Mouse (Mus musculus) neural tube, embryonic 12.5 days (tissue): ENCODE results near the gene Cnga4. TPM values are rescaled to one million over a fixed set of nuclear protein-coding genes. Genes with fewer than 3 reads are reported as not detected.

Source experiments
- polyA plus RNA-seq: library from polyadenylated mRNA; unstranded; fragments of >200 nt; fragmentation: Nextera tagmentation; extraction: Ambion mirVana; gene quantifications from 2 replicates; pipeline ENCODE4 v1.2.1, GENCODE M21; 2016

The Cnga4 gene
- polyA plus RNA-seq, 1 experiment from 2014 or later = 0.15 TPM

Other genes with a start within 250 kb of the Cnga4 start
- gene Olfr684, start 240.9 kb upstream of the Cnga4 start, polyA plus RNA-seq = not detected in 2 replicates
- not detected in 2 replicates for gene Olfr685, start 218.6 kb upstream of the Cnga4 start, polyA plus RNA-seq
- not detected in 2 replicates for gene Olfr686, start 197.1 kb upstream of the Cnga4 start, polyA plus RNA-seq
- gene Olfr688, start 116.5 kb upstream of the Cnga4 start, polyA plus RNA-seq = not detected in 2 replicates
- gene Olfr689, start 93.4 kb upstream of the Cnga4 start, polyA plus RNA-seq = not detected in 2 replicates
- not detected in 2 replicates for gene Olfr690, start 70.5 kb upstream of the Cnga4 start, polyA plus RNA-seq
- 0.34 TPM in 1 of 2 replicates, not detected in the other for gene Olfr691, start 62.3 kb upstream of the Cnga4 start, polyA plus RNA-seq
- not detected in 2 replicates for gene Olfr692, start 36.3 kb upstream of the Cnga4 start, polyA plus RNA-seq
- not detected in 2 replicates for gene Gm5901, start 29.5 kb upstream of the Cnga4 start, polyA plus RNA-seq
- 40.6 and 41.7 TPM in 2 replicates for gene Fam160a2, start 4.5 kb upstream of the Cnga4 start, polyA plus RNA-seq
- gene Cckbr, start 21.2 kb downstream of the Cnga4 start, polyA plus RNA-seq = 0.22 and 0.68 TPM in 2 replicates
- gene Cavin3, start 77.7 kb downstream of the Cnga4 start, polyA plus RNA-seq = 29.2 and 29.3 TPM in 2 replicates
- 53.8 and 56.6 TPM in 2 replicates for gene Smpd1, start 149.8 kb downstream of the Cnga4 start, polyA plus RNA-seq
- 185 TPM in 2 replicates for gene Apbb1, start 177.1 kb downstream of the Cnga4 start, polyA plus RNA-seq
- gene Hpx, start 195.6 kb downstream of the Cnga4 start, polyA plus RNA-seq = 0.23 and 0.38 TPM in 2 replicates
- 64.4 and 74.5 TPM in 2 replicates for gene Trim3, start 229.0 kb downstream of the Cnga4 start, polyA plus RNA-seq
- gene Timm10b, start 235.5 kb downstream of the Cnga4 start, polyA plus RNA-seq = 140 and 160 TPM in 2 replicates
- gene Arfip2, start 235.8 kb downstream of the Cnga4 start, polyA plus RNA-seq = 76.9 and 77.5 TPM in 2 replicates
- gene Gm45799, start 236.0 kb downstream of the Cnga4 start, polyA plus RNA-seq = 15.5 and 16.6 TPM in 2 replicates
- gene Dnhd1, start 246.3 kb downstream of the Cnga4 start, polyA plus RNA-seq = 1.4 and 1.5 TPM in 2 replicates